Mouse (Mus musculus) frontal cortex, postnatal 14 days (tissue): ENCODE measurements at regions not wholly inside any gene's neighbourhood (a gene's known extent, or its start where the extent isn't known, plus 50 kb on each side); places are given as distances from the start of the nearest gene placed in this dataset.

ENCODE experiments used
- DNase-seq, 2 experiments: peaks; one replicate each; pipeline ENCODE4 v3.0.0; 2022; ENCODE audit warnings: low spot score in 2 of 2

GRCm38 (mm10) chr11:14769008-14769407, 169.9 kb downstream of the Pom121l12 start:
- DNase-seq: no peak

GRCm38 (mm10) chr11:14769448-14770357, 170.6 kb downstream of the Pom121l12 start:
- no peak for DNase-seq

- no peak for DNase-seq
Observed at GRCm38 (mm10) chr11:14798314-14798713, 199.2 kb downstream of the Pom121l12 start.

- DNase-seq: no peak
Observed at GRCm38 (mm10) chr11:14799227-14799626, 200.2 kb downstream of the Pom121l12 start.

GRCm38 (mm10) chr11:14818936-14819335, 219.9 kb downstream of the Pom121l12 start:
- peak in 1 of 2 experiments; percentile 4 for DNase-seq
